Mouse (Mus musculus): ENCODE measurements around the gene Cog6. TPM values are rescaled to one million over a fixed set of nuclear protein-coding genes. Genes with fewer than 3 reads are reported as not detected.
A peak's percentile ranks its signal among the peaks of the same experiment; 100 is the strongest.

The Cog6 gene
- total and polyA plus RNA-seq, 2 experiments from 2014 or later, result 28.0 to 37.2 TPM

- Histone ChIP-seq H3K36me3 (ENCODE audit: insufficient read depth, low read length) (no peaks in the 10 kb centered on the region), H3K9me3 (ENCODE audit: low read length) (no peaks in the 10 kb centered on the region), H3K27ac (ENCODE audit: low read depth, low read length) (no peak overlapping the region), H3K4me2 (ENCODE audit: low read depth, low read length, poor library complexity, severe bottlenecking) (no peak overlapping the region), H3K9ac (replicated peaks; ENCODE audit: low read length, poor library complexity, severe bottlenecking) (no peak overlapping the region), H3K4me1 (ENCODE audit: insufficient read depth, low read length) (no peaks in the 10 kb centered on the region), H3K27me3 (ENCODE audit: insufficient read depth, low read length) (no peaks in the 10 kb centered on the region), H3K4me3 (ENCODE audit: low read depth, low read length) (no peak overlapping the region)
- no peak for TF ChIP-seq CTCF (IDR thresholded peaks at IDR 0.05)
- 93% methylated on average over 10 of the region's 10 CpGs for WGBS
- ATAC-seq (ENCODE audit: low FRiP score) (no peak), DNase-seq (ENCODE audit: low spot score) (no peak)
Observed at GRCm38 (mm10) chr3:53056430-53056829, 39.4 kb upstream of the Cog6 start.

GRCm38 (mm10) chr3:53052385-53052784 lies 35.3 kb upstream of the Cog6 start:
- Histone ChIP-seq H3K4me2 (ENCODE audit: low read depth, low read length, poor library complexity, severe bottlenecking) (no peak overlapping the region), H3K36me3 (ENCODE audit: insufficient read depth, low read length) (no peaks in the 10 kb centered on the region), H3K27me3 (ENCODE audit: insufficient read depth, low read length) (no peaks in the 10 kb centered on the region), H3K9me3 (ENCODE audit: low read length) (no peaks in the 10 kb centered on the region), H3K4me3 (ENCODE audit: low read depth, low read length) (no peak overlapping the region), H3K9ac (replicated peaks; ENCODE audit: low read length, poor library complexity, severe bottlenecking) (no peak overlapping the region), H3K27ac (ENCODE audit: low read depth, low read length) (no peak overlapping the region), H3K4me1 (ENCODE audit: insufficient read depth, low read length) (no peaks in the 10 kb centered on the region)
- no peak for TF ChIP-seq CTCF (IDR thresholded peaks at IDR 0.05)
- ATAC-seq (ENCODE audit: low FRiP score) (no peak), DNase-seq (ENCODE audit: low spot score) (no peak)
- 22% methylated on average over 8 of the region's 8 CpGs for WGBS

- Histone ChIP-seq H3K4me2 (ENCODE audit: low read depth, low read length, poor library complexity, severe bottlenecking) (no peak overlapping the region; the same call in 1 of the 2 replicates), H3K9ac (replicated peaks; ENCODE audit: low read length, poor library complexity, severe bottlenecking) (no peak overlapping the region), H3K4me1 (ENCODE audit: insufficient read depth, low read length) (no peaks in the 10 kb centered on the region), H3K36me3 (ENCODE audit: insufficient read depth, low read length) (no peaks in the 10 kb centered on the region), H3K27me3 (ENCODE audit: insufficient read depth, low read length) (no peaks in the 10 kb centered on the region), H3K9me3 (ENCODE audit: low read length) (no peaks in the 10 kb centered on the region), H3K27ac (ENCODE audit: low read depth, low read length) (no peak overlapping the region), H3K4me3 (ENCODE audit: low read depth, low read length) (no peak overlapping the region)
- whole genome bisulfite sequencing, result 81% methylated on average over 6 of the region's 6 CpGs
- no peak for DNase-seq (ENCODE audit: low spot score)
- no peak for ATAC-seq (ENCODE audit: low FRiP score)
- no peak for TF ChIP-seq CTCF (IDR thresholded peaks at IDR 0.05)
Observed at GRCm38 (mm10) chr3:53046371-53046770, 29.3 kb upstream of the Cog6 start.

- Histone ChIP-seq H3K4me2 (ENCODE audit: low read depth, low read length, poor library complexity, severe bottlenecking) (peak overlapping the region; percentile 25; the same call in 1 of the 2 replicates), H3K27me3 (ENCODE audit: insufficient read depth, low read length) (no peaks in the 10 kb centered on the region), H3K4me1 (ENCODE audit: insufficient read depth, low read length) (no peaks in the 10 kb centered on the region), H3K27ac (ENCODE audit: low read depth, low read length) (no peak overlapping the region), H3K9ac (replicated peaks; ENCODE audit: low read length, poor library complexity, severe bottlenecking) (no peak overlapping the region), H3K4me3 (ENCODE audit: low read depth, low read length) (no peak overlapping the region), H3K9me3 (ENCODE audit: low read length) (no peaks in the 10 kb centered on the region), H3K36me3 (ENCODE audit: insufficient read depth, low read length) (no peaks in the 10 kb centered on the region)
- 86% methylated on average over 4 of the region's 4 CpGs for WGBS
- DNase-seq (ENCODE audit: low spot score) (no peak), ATAC-seq (ENCODE audit: low FRiP score) (no peak)
- no peak for TF ChIP-seq CTCF (IDR thresholded peaks at IDR 0.05)
Observed at GRCm38 (mm10) chr3:53045697-53046096, 28.7 kb upstream of the Cog6 start.

DNA sequence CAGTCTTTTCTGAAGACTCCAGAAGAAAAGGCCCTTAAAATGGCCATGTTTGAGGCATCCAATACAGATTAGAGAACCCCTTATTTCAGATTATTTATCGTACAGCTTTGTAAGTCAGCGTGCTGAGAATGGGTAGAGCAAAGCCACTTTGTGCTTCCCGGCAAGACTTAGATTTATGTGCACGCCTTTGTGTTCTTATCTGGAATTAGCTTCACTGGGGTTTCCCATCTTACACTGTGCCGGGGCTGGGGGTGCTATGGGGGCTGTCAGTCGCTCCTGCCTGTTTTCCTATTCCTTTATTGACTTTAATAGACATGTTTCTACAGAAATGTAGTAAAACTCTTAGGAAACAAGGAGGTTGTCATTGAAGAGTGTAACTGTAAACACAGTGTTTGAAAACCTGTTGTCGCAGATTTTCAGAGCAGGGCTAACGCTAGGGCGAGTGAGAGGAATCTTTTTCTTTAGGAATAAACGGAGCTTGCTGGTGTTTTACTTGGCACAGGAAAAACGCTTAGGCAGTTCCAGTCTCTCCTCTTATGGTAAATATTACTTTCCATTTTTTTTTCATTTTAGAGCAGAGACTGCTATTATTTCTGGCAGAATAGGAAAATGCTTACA lies 27.8 kb upstream of the Cog6 start:
- no peaks in the 10 kb centered on the region for H3K36me3 ChIP-seq (ENCODE audit: insufficient read depth, low read length)
- peak overlapping the region; percentile 86 for H3K4me2 ChIP-seq (ENCODE audit: low read depth, low read length, poor library complexity, severe bottlenecking)
- 50% methylated on average over 11 of the region's 11 CpGs for WGBS
- no peaks in the 10 kb centered on the region for H3K9me3 ChIP-seq (ENCODE audit: low read length)
- DNase-seq (ENCODE audit: low spot score) (no peak), ATAC-seq (ENCODE audit: low FRiP score) (no peak)
- no peak overlapping the region for H3K27ac ChIP-seq (ENCODE audit: low read depth, low read length)
- no peaks in the 10 kb centered on the region for H3K27me3 ChIP-seq (ENCODE audit: insufficient read depth, low read length)
- H3K9ac ChIP-seq (replicated peaks; ENCODE audit: low read length, poor library complexity, severe bottlenecking), result no peak overlapping the region
- no peaks in the 10 kb centered on the region for H3K4me1 ChIP-seq (ENCODE audit: insufficient read depth, low read length)
- TF ChIP-seq CTCF (IDR thresholded peaks at IDR 0.05), result no peak
- H3K4me3 ChIP-seq (ENCODE audit: low read depth, low read length), result peak overlapping the region; percentile 22

DNA sequence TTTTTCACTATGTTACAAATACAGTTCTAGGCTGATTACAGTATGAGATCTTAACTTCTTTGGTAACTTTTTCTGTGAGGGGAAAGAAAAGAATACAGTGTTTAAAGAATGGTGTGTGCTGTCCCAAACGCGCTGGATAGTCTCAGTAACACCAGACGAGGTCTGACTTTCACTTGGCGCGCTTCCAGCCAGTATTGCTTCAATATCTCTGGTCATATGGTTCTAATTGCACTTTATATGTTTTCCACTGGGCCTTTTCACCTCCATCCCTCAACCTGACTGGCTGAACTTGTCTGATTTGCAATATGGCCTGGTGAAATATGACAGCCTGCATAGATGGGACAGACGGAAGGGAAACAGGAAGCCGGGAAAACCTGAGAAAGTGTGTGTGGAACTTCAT lies 27.2 kb upstream of the Cog6 start:
- Histone ChIP-seq H3K4me3 (ENCODE audit: low read depth, low read length) (peak overlapping the region; percentile 22), H3K4me2 (ENCODE audit: low read depth, low read length, poor library complexity, severe bottlenecking) (peak overlapping the region; percentile 86), H3K27me3 (ENCODE audit: insufficient read depth, low read length) (no peaks in the 10 kb centered on the region), H3K9me3 (ENCODE audit: low read length) (no peaks in the 10 kb centered on the region), H3K27ac (ENCODE audit: low read depth, low read length) (no peak overlapping the region), H3K9ac (replicated peaks; ENCODE audit: low read length, poor library complexity, severe bottlenecking) (no peak overlapping the region), H3K4me1 (ENCODE audit: insufficient read depth, low read length) (no peaks in the 10 kb centered on the region), H3K36me3 (ENCODE audit: insufficient read depth, low read length) (no peaks in the 10 kb centered on the region)
- no peak for TF ChIP-seq CTCF (IDR thresholded peaks at IDR 0.05)
- DNase-seq (ENCODE audit: low spot score) (no peak), ATAC-seq (ENCODE audit: low FRiP score) (no peak)
- WGBS, result 62% methylated on average over 7 of the region's 7 CpGs
